Mouse (Mus musculus) neural tube, embryonic 11.5 days (tissue): ENCODE measurements around the gene Dnajc19. TPM values are rescaled to one million over a fixed set of nuclear protein-coding genes. Genes with fewer than 3 reads are reported as not detected.

Experiments used
- ATAC-seq: fragments of 200-750 bp; cut with Nextera tagmentation; 2 replicates; pipeline ENCODE4 v1.8.0; 2017; ENCODE audit warnings: moderate number of reproducible peaks, mild to moderate bottlenecking, moderate TSS enrichment, moderate library complexity; ENCODE audit not compliant: insufficient read depth, low FRiP score, low TSS enrichment
- DNase-seq: peaks from one replicate; pipeline ENCODE4 v3.0.0-alpha.2; 2015; ENCODE audit warnings: low spot score
- H3K27ac ChIP-seq: fragments of 300-500 bp; sonication (generic); 2 replicates; pipeline ENCODE4 v1.5.1; 2014; ENCODE audit warnings: low read depth, mild to moderate bottlenecking, low read length
- H3K27me3 ChIP-seq: fragments of 300-500 bp; sonication (generic); 2 replicates; pipeline ENCODE4 v1.6.1; 2014; ENCODE audit warnings: mild to moderate bottlenecking, low read length, mixed read lengths; ENCODE audit not compliant: control insufficient read depth, insufficient read depth
- H3K36me3 ChIP-seq: fragments of 300-500 bp; sonication (generic); 2 replicates; pipeline ENCODE4 v1.6.1; 2014; ENCODE audit warnings: mild to moderate bottlenecking, low read length, moderate library complexity, mixed read lengths; ENCODE audit not compliant: control insufficient read depth, insufficient read depth
- H3K4me1 ChIP-seq: fragments of 300-500 bp; sonication (generic); 2 replicates; pipeline ENCODE4 v1.6.1; 2014; ENCODE audit warnings: low read length, mixed read lengths; ENCODE audit not compliant: control insufficient read depth, insufficient read depth
- H3K4me2 ChIP-seq: fragments of 300-500 bp; sonication (generic); 2 replicates; pipeline ENCODE4 v1.6.1; 2014; ENCODE audit warnings: low read depth, mild to moderate bottlenecking, moderate library complexity
- H3K4me3 ChIP-seq: fragments of 300-500 bp; sonication (generic); 2 replicates; pipeline ENCODE4 v1.5.1; 2014; ENCODE audit warnings: low read depth, low read length
- H3K9ac ChIP-seq: fragments of 300-500 bp; sonication (generic); 2 replicates; pipeline ENCODE4 v1.6.1; 2014; ENCODE audit warnings: mild to moderate bottlenecking, low read length
- H3K9me3 ChIP-seq: fragments of 300-500 bp; sonication (generic); 2 replicates; pipeline ENCODE4 v1.6.1; 2016; ENCODE audit warnings: low read length; ENCODE audit not compliant: control insufficient read depth
- WGBS: fragments of 180-500 bp; shearing (Covaris S2); extraction: QIAGEN DNeasy Blood & Tissue Kit; methylation state at CpG from one replicate; pipeline ENCODE4 v1.1.7; 2014; 5-methylcytosine and 5-hydroxymethylcytosine counted together
- polyA plus RNA-seq: library from polyadenylated mRNA; unstranded; fragments of >200 nt; fragmentation: Nextera tagmentation; extraction: Ambion mirVana; gene quantifications from 2 replicates; pipeline ENCODE4 v1.2.1, GENCODE M21; 2014

Gene Dnajc19
- polyA plus RNA-seq, 1 experiment from 2014 or later = 163 TPM

- DNase-seq (peak; percentile 40), ATAC-seq (peak; percentile 69)
- WGBS = under 1% methylated on average over 28 of the region's 70 CpGs
Measured at GRCm38 (mm10) chr3:34020382-34021258, 60.5 kb downstream of the Dnajc19 start.

GRCm38 (mm10) chr3:34019540-34020381 lies 61.4 kb downstream of the Dnajc19 start, which contains the start of gene Fxr1:
Fxr1 (plus strand) TSS chr3:34019943.
- WGBS = under 1% methylated on average over 65 of the region's 97 CpGs
- Histone ChIP-seq H3K4me3 (peak within 1 kb of the TSS; percentile 97), H3K27ac (peak within 1 kb of the TSS; percentile 94), H3K9ac (peak within 1 kb of the TSS; percentile 99), H3K27me3 (no peaks in the 10 kb centered on the region), H3K4me1 (no peaks in the 10 kb centered on the region; the same call in 1 of the 2 replicates), H3K4me2 (peak within 1 kb of the TSS; percentile 55), H3K36me3 (no peaks in the 10 kb centered on the region), H3K9me3 (no peaks in the 10 kb centered on the region)
- DNase-seq = peak; percentile 84
- ATAC-seq = peak; percentile 93

More at GRCm38 (mm10) chr3:34020382-34021258, 60.5 kb downstream of the Dnajc19 start:
- H3K4me2 ChIP-seq = peak overlapping the region; percentile 55
- H3K9me3 ChIP-seq = no peaks in the 10 kb centered on the region
- H3K9ac ChIP-seq = peak overlapping the region; percentile 99
- no peaks in the 10 kb centered on the region for H3K27me3 ChIP-seq
- peak overlapping the region; percentile 97 for H3K4me3 ChIP-seq
- H3K4me1 ChIP-seq = no peaks in the 10 kb centered on the region; the same call in 1 of the 2 replicates
- peak overlapping the region; percentile 94 for H3K27ac ChIP-seq
- no peaks in the 10 kb centered on the region for H3K36me3 ChIP-seq

GRCm38 (mm10) chr3:34008191-34008590 lies 72.9 kb downstream of the Dnajc19 start:
- no peak for ATAC-seq
- Histone ChIP-seq H3K9me3 (no peaks in the 10 kb centered on the region), H3K27me3 (no peaks in the 10 kb centered on the region), H3K36me3 (no peaks in the 10 kb centered on the region), H3K4me3 (no peak overlapping the region), H3K4me1 (no peaks in the 10 kb centered on the region), H3K27ac (no peak overlapping the region), H3K4me2 (no peak overlapping the region), H3K9ac (no peak overlapping the region)
- 65% methylated on average over 6 of the region's 6 CpGs for WGBS
- DNase-seq = no peak

GRCm38 (mm10) chr3:34007611-34008010 lies 73.5 kb downstream of the Dnajc19 start:
- Histone ChIP-seq H3K27me3 (no peaks in the 10 kb centered on the region), H3K4me3 (no peak overlapping the region), H3K4me2 (no peak overlapping the region), H3K9ac (no peak overlapping the region), H3K36me3 (no peaks in the 10 kb centered on the region), H3K27ac (no peak overlapping the region), H3K9me3 (no peaks in the 10 kb centered on the region), H3K4me1 (no peaks in the 10 kb centered on the region)
- 50% methylated on average over 4 of the region's 4 CpGs for WGBS
- no peak for ATAC-seq
- no peak for DNase-seq

- ATAC-seq = no peak
- H3K4me2 ChIP-seq = no peak overlapping the region
- no peaks in the 10 kb centered on the region for H3K9me3 ChIP-seq
- no peaks in the 10 kb centered on the region for H3K36me3 ChIP-seq
- DNase-seq = no peak
- H3K4me3 ChIP-seq = no peak overlapping the region
- H3K27me3 ChIP-seq = no peaks in the 10 kb centered on the region
- H3K27ac ChIP-seq = no peak overlapping the region
- H3K4me1 ChIP-seq = no peaks in the 10 kb centered on the region
- H3K9ac ChIP-seq = no peak overlapping the region
- WGBS = 53% methylated on average over 3 of the region's 3 CpGs
Measured at GRCm38 (mm10) chr3:34006824-34007223, 74.3 kb downstream of the Dnajc19 start.

- no peak for DNase-seq
Measured at GRCm38 (mm10) chr3:34006301-34006700, 74.8 kb downstream of the Dnajc19 start.

More at GRCm38 (mm10) chr3:34006301-34006700, 74.8 kb downstream of the Dnajc19 start:
- Histone ChIP-seq H3K27ac (no peak overlapping the region), H3K4me1 (no peaks in the 10 kb centered on the region), H3K36me3 (no peaks in the 10 kb centered on the region), H3K9ac (no peak overlapping the region), H3K27me3 (no peaks in the 10 kb centered on the region), H3K4me3 (no peak overlapping the region), H3K9me3 (no peaks in the 10 kb centered on the region), H3K4me2 (no peak overlapping the region)
- ATAC-seq = no peak
- 73% methylated on average over 2 of the region's 2 CpGs for WGBS

Other genes with a start within 250 kb of the Dnajc19 start
- 7.4 and 7.6 TPM in 2 replicates for gene Ccdc39, start 237.0 kb downstream of the Dnajc19 start, polyA plus RNA-seq
- gene Fxr1, start 61.4 kb downstream of the Dnajc19 start, polyA plus RNA-seq = 81.1 and 81.2 TPM in 2 replicates